Mouse (Mus musculus): Measurements from ENCODE around the gene Gja5.
"Not testable (repeated sequence)": the region's sequence is repeated elsewhere in the genome, so short reads cannot be mapped to it uniquely, and the experiment has no call there.

Gja5 gene

GRCm38 (mm10) chr3:97100784-97101641, 196.5 kb downstream of the Gja5 start:
- no peak for DNase-seq (ENCODE audit: low spot score)

- not testable (repeated sequence) for DNase-seq (ENCODE audit: low spot score)
Observed at GRCm38 (mm10) chr3:97103946-97104345, 199.5 kb downstream of the Gja5 start.

GRCm38 (mm10) chr3:97104696-97105430, 200.4 kb downstream of the Gja5 start:
- DNase-seq (ENCODE audit: low spot score) = no peak

- DNase-seq (ENCODE audit: low spot score) = no peak
Observed at GRCm38 (mm10) chr3:97117511-97117910, 213.0 kb downstream of the Gja5 start.

- no peak for DNase-seq (ENCODE audit: low spot score)
Observed at GRCm38 (mm10) chr3:97118313-97118712, 213.8 kb downstream of the Gja5 start.

- DNase-seq (ENCODE audit: low spot score) = no peak
Observed at GRCm38 (mm10) chr3:97124193-97124592, 219.7 kb downstream of the Gja5 start.

Measured in layer of hippocampus, adult 9-10 months (tissue).